Mouse (Mus musculus): ENCODE data around the gene Tbata. TPM values are rescaled to one million over a fixed set of nuclear protein-coding genes. Genes with fewer than 3 reads are reported as not detected.

The Tbata gene
- polyA plus RNA-seq (2017; shearing (Covaris generic)) = not detected

DNA sequence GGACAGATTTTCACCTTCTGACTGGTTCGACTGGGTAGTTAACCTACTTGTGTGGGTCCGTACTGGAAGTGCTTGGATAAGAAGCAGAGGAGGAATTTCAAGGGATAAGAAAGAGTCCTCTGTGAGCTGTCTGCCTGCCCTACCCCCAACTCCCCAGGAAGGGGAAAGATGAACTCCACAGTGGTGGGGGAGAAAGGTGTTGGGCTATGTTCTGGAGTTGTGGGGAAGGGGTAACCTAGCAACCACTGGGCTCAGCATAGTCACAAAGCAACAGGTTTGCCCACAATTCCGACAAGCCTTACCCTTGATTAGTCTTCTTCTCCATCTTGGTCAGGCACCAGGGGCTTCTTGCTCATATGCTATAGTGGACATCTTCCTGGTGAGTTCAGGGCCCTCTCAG is at the start of gene Tbata:
Gene Tbata, plus strand, starts transcription at position 301 of the 400 bp plus-strand sequence.

DNA sequence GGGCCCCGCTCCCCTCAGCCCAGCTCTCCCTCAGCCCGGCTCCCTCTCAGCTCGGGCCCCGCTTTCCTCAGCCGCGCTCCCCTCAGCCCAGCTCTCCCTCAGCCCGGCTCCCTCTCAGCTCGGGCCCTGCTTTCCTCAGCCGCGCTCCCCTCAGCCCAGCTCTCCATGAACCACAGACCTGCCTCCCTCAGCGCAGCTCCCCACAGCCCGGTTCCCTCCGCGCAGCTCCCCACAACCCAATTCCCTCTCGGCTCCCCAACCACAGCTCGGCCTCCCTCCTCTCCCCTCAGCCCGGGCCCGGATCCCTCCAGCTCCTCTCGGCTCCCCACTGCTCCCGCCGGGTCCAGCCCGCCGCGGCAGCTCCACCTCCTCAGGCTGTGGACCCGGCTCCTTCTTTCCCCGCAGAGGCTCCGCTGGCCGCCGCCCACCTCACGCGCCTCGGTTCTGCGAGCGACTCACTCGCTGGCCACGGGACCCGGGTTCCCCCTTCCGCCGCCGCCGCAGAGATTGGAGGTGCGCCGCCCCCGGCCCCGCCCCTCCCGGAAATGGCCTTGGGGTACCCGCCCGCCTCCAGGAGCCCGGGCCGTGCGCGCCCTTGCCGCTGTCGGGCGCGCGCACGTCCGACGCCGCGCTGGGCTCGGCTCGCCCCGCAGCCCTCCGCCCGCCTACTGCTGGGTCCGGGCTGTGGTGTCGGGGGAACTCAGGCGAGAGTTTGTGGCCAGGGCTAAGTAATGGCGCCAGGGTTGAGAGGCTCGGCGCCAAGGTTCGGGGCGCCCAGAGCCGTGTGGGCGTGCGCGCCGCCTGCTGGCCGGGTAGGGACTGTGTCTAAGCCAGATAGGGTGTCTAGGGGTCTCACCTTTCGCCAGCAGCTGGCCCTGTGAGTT is 24.4 kb upstream of the Tbata start, which contains the start of gene Sgpl1:
Gene Sgpl1, minus strand, starts transcription at position 547 of the 884 bp plus-strand sequence.

Other genes starting within 250 kb of the Tbata start
- 0.83 TPM for gene Pcbd1, start 82.6 kb upstream of the Tbata start, polyA plus RNA-seq (2017; shearing (Covaris generic))
- gene Sgpl1, start 24.3 kb upstream of the Tbata start, polyA plus RNA-seq (2017; shearing (Covaris generic)) = 99.9 TPM
- 0.36 TPM for gene Adamts14, start 101.5 kb downstream of the Tbata start, polyA plus RNA-seq (2017; shearing (Covaris generic))
- gene Prf1, start 125.9 kb downstream of the Tbata start, polyA plus RNA-seq (2017; shearing (Covaris generic)) = 16.3 TPM
- not detected for gene Pald1, start 211.6 kb downstream of the Tbata start, polyA plus RNA-seq (2017; shearing (Covaris generic))
- not detected for gene Nodal, start 246.0 kb downstream of the Tbata start, polyA plus RNA-seq (2017; shearing (Covaris generic))